Mouse (Mus musculus): ENCODE results near the gene Gimap3. TPM values are rescaled to one million over a fixed set of nuclear protein-coding genes. Genes with fewer than 3 reads are reported as not detected.

Gene Gimap3
- total RNA-seq, 2 experiments from 2014 or later = not detected

- peak in 1 of 2 experiments; percentile 64 for DNase-seq (ENCODE audit: extremely low spot score in 1 of 2, low spot score in 2 of 2)
- intact Hi-C loops (cut with DNase I) = loop anchor here (10.0 kb wide), 1 partner anchor 209 kb away; no protein-coding TSS in a partner anchor
Observed at GRCm38 (mm10) chr6:48745959-48746889, 24.4 kb downstream of the Gimap3 start, which contains the start of gene Gimap5. Gene Gimap5 (plus strand): TSS chr6:48746197.

- no peak for DNase-seq (ENCODE audit: extremely low spot score in 1 of 2, low spot score in 2 of 2)
- intact Hi-C loops (cut with DNase I) = loop anchor here (10.0 kb wide), 1 partner anchor 209 kb away; no protein-coding TSS in a partner anchor
Observed at GRCm38 (mm10) chr6:48745490-48745889, 25.2 kb downstream of the Gimap3 start.

DNA sequence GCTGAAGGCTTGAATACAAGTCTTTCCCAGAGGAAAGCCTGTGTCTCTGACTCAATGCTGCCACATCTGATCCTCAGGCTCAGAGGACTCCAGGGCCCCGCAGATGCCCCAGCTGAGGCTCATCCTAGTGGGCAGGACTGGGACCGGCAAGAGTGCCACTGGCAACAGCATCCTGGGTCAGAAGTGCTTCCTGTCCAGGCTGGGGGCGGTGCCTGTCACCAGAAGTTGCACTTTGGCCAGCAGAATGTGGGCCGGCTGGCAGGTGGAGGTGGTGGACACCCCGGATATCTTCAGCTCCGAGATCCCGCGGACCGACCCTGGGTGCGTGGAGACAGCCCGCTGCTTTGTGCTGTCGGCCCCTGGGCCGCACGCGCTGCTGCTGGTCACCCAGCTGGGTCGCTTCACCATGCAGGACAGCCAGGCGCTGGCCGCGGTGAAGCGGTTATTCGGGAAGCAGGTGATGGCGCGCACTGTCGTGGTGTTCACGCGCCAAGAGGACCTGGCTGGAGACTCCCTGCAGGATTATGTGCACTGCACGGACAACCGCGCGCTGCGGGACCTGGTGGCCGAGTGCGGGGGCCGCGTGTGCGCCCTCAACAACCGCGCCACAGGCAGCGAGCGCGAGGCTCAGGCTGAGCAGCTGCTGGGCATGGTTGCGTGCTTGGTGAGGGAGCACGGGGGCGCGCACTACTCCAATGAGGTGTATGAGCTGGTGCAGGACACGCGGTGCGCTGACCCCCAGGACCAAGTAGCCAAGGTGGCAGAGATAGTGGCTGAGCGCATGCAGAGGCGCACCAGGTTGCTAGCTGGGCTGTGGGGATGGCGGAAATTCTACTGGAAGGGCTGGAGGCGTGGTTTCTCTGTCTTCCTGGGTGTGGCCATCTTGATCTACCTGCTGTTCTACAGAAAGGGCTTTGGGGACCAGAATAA is 28.0 kb downstream of the Gimap3 start:
- intact Hi-C loops (cut with DNase I) = loop anchor here (10.0 kb wide), 1 partner anchor 212 kb away; no protein-coding TSS in a partner anchor
- DNase-seq (ENCODE audit: extremely low spot score in 1 of 2, low spot score in 2 of 2) = peak in 1 of 2 experiments; percentile 34

GRCm38 (mm10) chr6:48741711-48742206 is 28.9 kb downstream of the Gimap3 start:
- no peak for DNase-seq (ENCODE audit: extremely low spot score in 1 of 2, low spot score in 2 of 2)

GRCm38 (mm10) chr6:48741273-48741672 is 29.4 kb downstream of the Gimap3 start:
- intact Hi-C loops (cut with DNase I) = loop anchor here (10.0 kb wide), 1 partner anchor 214 kb away; no protein-coding TSS in a partner anchor
- no peak for DNase-seq (ENCODE audit: extremely low spot score in 1 of 2, low spot score in 2 of 2)

More at GRCm38 (mm10) chr6:48741711-48742206, 28.9 kb downstream of the Gimap3 start:
- intact Hi-C loops (cut with DNase I) = loop anchor here (10.0 kb wide), 1 partner anchor 213 kb away; no protein-coding TSS in a partner anchor

GRCm38 (mm10) chr6:48740501-48741169 is 30.0 kb downstream of the Gimap3 start:
- intact Hi-C loops (cut with DNase I) = loop anchor here (10.0 kb wide), 1 partner anchor 214 kb away; no protein-coding TSS in a partner anchor
- no peak for DNase-seq (ENCODE audit: extremely low spot score in 1 of 2, low spot score in 2 of 2)

DNA sequence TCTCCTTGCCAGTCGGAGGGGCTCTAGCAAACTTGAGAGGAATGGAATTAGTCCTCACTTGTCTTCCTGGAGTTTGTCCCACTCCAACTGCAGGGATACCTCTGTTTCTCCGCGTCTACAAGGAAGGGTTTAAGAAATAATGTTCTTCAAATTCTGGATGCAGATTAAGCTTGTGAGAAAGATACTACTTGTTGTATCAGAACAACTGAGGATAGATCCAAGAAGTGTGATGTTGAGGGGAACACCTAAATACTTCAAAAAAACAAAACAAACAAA is 30.9 kb downstream of the Gimap3 start:
- intact Hi-C loops (cut with DNase I) = loop anchor here (10.0 kb wide), 1 partner anchor 215 kb away; no protein-coding TSS in a partner anchor
- no peak for DNase-seq (ENCODE audit: extremely low spot score in 1 of 2, low spot score in 2 of 2)

DNA sequence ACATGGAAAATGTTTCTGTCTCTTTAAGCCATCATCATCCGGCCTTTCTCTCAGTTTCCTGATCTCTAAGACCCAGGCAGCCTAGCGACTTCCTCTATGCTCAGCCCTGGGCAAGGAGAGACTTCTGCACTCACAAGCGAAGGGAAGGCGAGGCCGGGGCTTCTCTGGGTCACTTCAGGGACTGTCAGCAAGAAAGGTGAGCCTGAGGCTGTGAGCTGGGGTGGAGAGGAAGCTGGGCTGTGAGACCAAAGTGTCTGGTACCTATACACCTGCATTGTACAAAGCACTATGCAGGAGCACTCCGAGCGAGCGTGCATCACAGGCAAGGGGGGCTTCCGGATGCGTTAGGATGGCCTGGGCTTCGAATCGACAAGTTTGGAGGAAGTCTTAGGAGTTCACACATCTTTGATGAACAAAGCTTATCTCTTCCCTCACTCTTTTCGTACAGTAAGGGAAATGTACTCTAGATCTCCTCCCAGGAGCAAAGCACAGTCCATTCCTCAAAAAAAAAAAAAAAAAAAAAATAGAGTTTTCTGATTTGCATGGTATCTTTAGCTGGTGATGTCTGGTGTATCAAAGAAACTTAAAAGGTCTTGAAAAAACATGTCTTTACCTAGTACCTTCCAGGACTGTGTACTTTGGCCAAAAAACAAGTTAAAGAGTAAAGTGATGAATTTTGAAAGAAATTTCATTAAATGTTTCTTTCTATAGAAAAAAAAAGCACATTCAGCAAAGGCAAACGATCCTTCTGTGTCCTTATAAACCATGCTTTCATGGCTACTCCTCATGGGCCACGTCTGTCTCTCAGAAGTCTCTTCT is 31.5 kb downstream of the Gimap3 start, which contains the start of gene Gimap1:
Gene Gimap1 (plus strand): TSS at position 94 of the 819 bp plus-strand sequence.
- intact Hi-C loops (cut with DNase I) = no loop called here
- DNase-seq (ENCODE audit: extremely low spot score in 1 of 2, low spot score in 2 of 2) = peak in 1 of 2 experiments; percentile 30

DNA sequence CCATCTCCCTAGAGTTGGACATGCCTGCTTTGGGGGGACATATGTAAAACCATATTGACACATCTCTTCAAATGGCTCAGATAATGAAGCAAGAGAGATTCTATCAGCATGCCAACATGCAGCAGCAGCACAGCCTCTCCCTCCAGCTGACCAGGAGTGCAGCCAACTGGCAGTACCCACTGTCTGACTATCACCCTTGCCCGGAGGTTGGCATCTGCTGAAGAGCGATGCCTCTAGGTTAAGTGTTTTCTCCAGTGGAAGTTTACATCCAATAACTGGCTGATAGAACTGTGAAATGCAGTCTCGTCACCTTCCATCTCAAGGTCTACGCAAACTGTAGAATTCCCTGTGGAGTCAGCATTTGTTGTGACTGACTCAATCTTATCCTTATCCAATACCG is 33.0 kb downstream of the Gimap3 start:
- intact Hi-C loops (cut with DNase I) = no loop called here
- DNase-seq (ENCODE audit: extremely low spot score in 1 of 2, low spot score in 2 of 2) = no peak

GRCm38 (mm10) chr6:48737053-48737452 is 33.6 kb downstream of the Gimap3 start:
- no peak for DNase-seq (ENCODE audit: extremely low spot score in 1 of 2, low spot score in 2 of 2)
- intact Hi-C loops (cut with DNase I) = no loop called here

GRCm38 (mm10) chr6:48733660-48734059 is 37.0 kb downstream of the Gimap3 start:
- no peak for DNase-seq (ENCODE audit: extremely low spot score in 1 of 2, low spot score in 2 of 2)
- intact Hi-C loops (cut with DNase I) = no loop called here

- no peak for DNase-seq (ENCODE audit: extremely low spot score in 1 of 2, low spot score in 2 of 2)
- intact Hi-C loops (cut with DNase I) = no loop called here
Observed at GRCm38 (mm10) chr6:48732864-48733304, 37.8 kb downstream of the Gimap3 start.

- DNase-seq (ENCODE audit: extremely low spot score in 1 of 2, low spot score in 2 of 2) = no peak
- intact Hi-C loops (cut with DNase I) = no loop called here
Observed at GRCm38 (mm10) chr6:48727761-48728160, 42.9 kb downstream of the Gimap3 start.

GRCm38 (mm10) chr6:48725476-48725875 is 45.2 kb downstream of the Gimap3 start:
- peak; percentile 25 to 65 for DNase-seq (ENCODE audit: extremely low spot score in 1 of 2, low spot score in 2 of 2)
- intact Hi-C loops (cut with DNase I) = no loop called here

GRCm38 (mm10) chr6:48723468-48723867 is 47.2 kb downstream of the Gimap3 start:
- no peak for DNase-seq (ENCODE audit: extremely low spot score in 1 of 2, low spot score in 2 of 2)
- intact Hi-C loops (cut with DNase I) = no loop called here

GRCm38 (mm10) chr6:48720326-48720725 is 50.3 kb downstream of the Gimap3 start:
- DNase-seq (ENCODE audit: extremely low spot score in 1 of 2, low spot score in 2 of 2) = no peak
- intact Hi-C loops (cut with DNase I) = no loop called here

DNA sequence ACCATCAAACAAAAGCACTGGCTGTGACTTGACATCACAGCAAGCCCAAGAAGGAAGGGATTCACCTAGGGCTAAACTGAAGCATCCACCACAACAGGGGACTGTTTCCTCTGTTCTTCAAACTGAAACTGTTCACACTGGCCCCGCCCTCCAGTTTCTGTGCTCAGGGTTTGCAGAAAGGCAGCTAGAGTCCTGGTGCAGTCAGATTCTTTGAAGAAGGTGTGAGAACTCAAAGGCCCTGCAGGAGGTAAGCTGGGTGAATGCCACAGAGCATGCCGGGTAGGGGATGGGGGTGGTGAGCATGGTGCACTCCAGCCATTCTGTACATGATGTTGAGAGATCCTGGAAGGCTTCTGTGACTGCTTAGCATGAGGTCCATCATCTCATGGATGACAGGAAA is 52.2 kb downstream of the Gimap3 start, which contains the start of the genes Gm28053 and Gimap7:
Gene Gm28053 (plus strand): TSS at position 153 of the 400 bp plus-strand sequence.
Gene Gimap7 (plus strand): TSS at position 167 of the 400 bp plus-strand sequence.
- intact Hi-C loops (cut with DNase I) = no loop called here
- DNase-seq (ENCODE audit: extremely low spot score in 1 of 2, low spot score in 2 of 2) = no peak
